Comparison of ENCODE assay signal across 10 mouse cellular contexts in the genomic region with DNA sequence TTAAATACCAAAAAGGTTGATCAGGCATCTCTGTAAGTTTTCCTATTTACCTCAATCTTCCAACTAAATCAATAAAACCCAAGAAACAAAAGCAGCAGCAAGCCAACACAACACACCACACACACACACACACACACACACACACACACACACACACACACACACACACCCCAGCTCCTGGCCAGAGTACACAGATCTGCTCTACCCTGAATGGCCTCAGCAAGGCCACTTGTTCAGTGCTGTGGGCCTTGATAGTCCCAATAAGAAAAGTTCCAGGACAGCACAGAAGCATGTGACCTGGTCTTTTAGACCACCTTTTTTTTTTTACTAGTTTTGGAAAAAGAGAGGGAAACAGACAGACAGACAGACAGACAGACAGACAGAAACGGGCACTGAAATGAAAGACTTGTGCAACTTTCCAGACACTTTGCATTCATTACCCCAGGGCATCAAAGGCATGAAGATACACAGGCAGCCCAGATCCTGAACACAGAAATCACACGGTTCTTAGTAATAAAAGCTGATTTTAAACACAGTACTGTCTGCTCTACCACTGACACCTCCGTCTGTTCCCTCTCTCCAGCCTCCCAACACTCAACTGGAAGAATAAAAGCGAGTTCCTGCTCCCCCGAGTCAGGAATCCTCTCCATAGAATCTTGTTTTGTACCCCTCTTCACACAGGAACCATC. TPM values are rescaled to one million over a fixed set of nuclear protein-coding genes. Genes with fewer than 3 reads are reported as not detected.
DNase-seq lines count a peak whose midpoint lies in the region; ATAC-seq and TF ChIP-seq lines count a peak whose summit lies in the region.
"Had no signal": no experiment of that assay in that cellular context is flagged by ENCODE, and none has a peak within 500 bp of the region (broad histone marks: within the 10 kb centered on the region; RNA-seq: fewer than 3 reads in every experiment).

No protein-coding gene starts in this region.

- TF ChIP-seq EP300 in heart, postnatal 0 days (IDR thresholded peaks at IDR 0.05; ENCODE audit: low read depth): no peak

- no peaks in the 10 kb centered on the region for H3K9me3 ChIP-seq in heart, postnatal 0 days (replicated peaks; ENCODE audit: control insufficient read depth, low read length)
- no peaks in the 10 kb centered on the region for H3K9me3 ChIP-seq in forebrain, embryonic 11.5 days (ENCODE audit: control insufficient read depth, low read length)
- no peaks in the 10 kb centered on the region for H3K9me3 ChIP-seq in limb, embryonic 14.5 days (ENCODE audit: control insufficient read depth, low read length)
- H3K9me3 ChIP-seq: limb, embryonic 15.5 days had no signal

- intact Hi-C loops in left cerebral cortex, postnatal 25 days (cut with DNase I): loop anchor here (5.0 to 10.0 kb wide), 3 partner anchors 252 to 1037 kb away; no protein-coding TSS in a partner anchor
- intact Hi-C loops in left cerebral cortex, postnatal 4 days (cut with DNase I): loop anchor here (5.0 to 10.0 kb wide), 4 partner anchors 330 to 1030 kb away; no protein-coding TSS in a partner anchor

- no peak for DNase-seq in heart, postnatal 0 days (ENCODE audit: low spot score)
- no peak for DNase-seq in heart, adult 18-20 months
- peak; percentile 25 for DNase-seq in adrenal gland, postnatal 25 days
- DNase-seq in forebrain, embryonic 11.5 days (ENCODE audit: low spot score): no peak
- DNase-seq in limb, embryonic 14.5 days (ENCODE audit: low spot score): no peak
- no peak for DNase-seq in left cerebral cortex, postnatal 25 days (ENCODE audit: low spot score in 2 of 2)
- no peak for DNase-seq in spleen, postnatal 14 days (ENCODE audit: low spot score in 2 of 2)
- no peak for DNase-seq in left cerebral cortex, postnatal 4 days
- DNase-seq: retina, postnatal 1 day had no signal

- WGBS in heart, postnatal 0 days: 36% methylated on average over 5 of the region's 5 CpGs
- WGBS in forebrain, embryonic 11.5 days: 38% methylated on average over 5 of the region's 5 CpGs
- WGBS in limb, embryonic 14.5 days: 33% methylated on average over 5 of the region's 5 CpGs

- peak overlapping the region; percentile 25; the same call in 1 of the 2 replicates for H3K4me2 ChIP-seq in heart, postnatal 0 days (ENCODE audit: low read depth, low read length)
- peak overlapping the region; percentile 58; the same call in 1 of the 2 replicates for H3K4me2 ChIP-seq in forebrain, embryonic 11.5 days (ENCODE audit: low read depth, low read length, severe bottlenecking)
- H3K4me2 ChIP-seq in limb, embryonic 14.5 days (replicated peaks; ENCODE audit: low read depth, low read length, severe bottlenecking): 0 out of 2 replicates have a peak overlapping the region, but pooled peaks have one; percentile 6
- H3K4me2 ChIP-seq: limb, embryonic 15.5 days had no signal

- peaks cover 8% of the 10 kb centered on the region; the same call in 1 of the 2 replicates for H3K36me3 ChIP-seq in heart, postnatal 0 days (replicated peaks; ENCODE audit: control insufficient read depth, insufficient read depth, low read length)
- peaks cover 3% of the 10 kb centered on the region for H3K36me3 ChIP-seq in forebrain, embryonic 11.5 days (ENCODE audit: control insufficient read depth, insufficient read depth, low read length)
- peaks cover 12% of the 10 kb centered on the region for H3K36me3 ChIP-seq in limb, embryonic 14.5 days (ENCODE audit: control insufficient read depth, insufficient read depth, low read length)

- H3K4me1 ChIP-seq in heart, postnatal 0 days (ENCODE audit: control insufficient read depth, insufficient read depth): peaks cover 53% of the 10 kb centered on the region
- H3K4me1 ChIP-seq in forebrain, embryonic 11.5 days (replicated peaks; ENCODE audit: control insufficient read depth, insufficient read depth, low read length): peaks cover 21% of the 10 kb centered on the region
- H3K4me1 ChIP-seq in limb, embryonic 14.5 days (ENCODE audit: control insufficient read depth, insufficient read depth, low read length): peaks cover 22% of the 10 kb centered on the region

- H3K27ac ChIP-seq in heart, postnatal 0 days (ENCODE audit: low read depth): no peak overlapping the region
- H3K27ac ChIP-seq in forebrain, embryonic 11.5 days (ENCODE audit: low read depth, low read length): no peak overlapping the region
- H3K27ac ChIP-seq in limb, embryonic 14.5 days (replicated peaks; ENCODE audit: low read depth, low read length): no peak overlapping the region
- H3K27ac ChIP-seq: limb, embryonic 15.5 days had no signal

- H3K27me3 ChIP-seq in heart, postnatal 0 days (ENCODE audit: control insufficient read depth, insufficient read depth, low read length): no peaks in the 10 kb centered on the region
- H3K27me3 ChIP-seq in forebrain, embryonic 11.5 days (ENCODE audit: control insufficient read depth, insufficient read depth, low read length): no peaks in the 10 kb centered on the region
- H3K27me3 ChIP-seq in limb, embryonic 14.5 days (ENCODE audit: control insufficient read depth, insufficient read depth, low read length): 0 out of 2 replicates have a peak, but pooled peaks cover 3% of the 10 kb centered on the region
- H3K27me3 ChIP-seq: limb, embryonic 15.5 days had no signal

- peak; percentile 57; the same call in 1 of the 2 replicates for ATAC-seq in heart, postnatal 0 days (ENCODE audit: insufficient read depth, low read depth)
- no peak for ATAC-seq in forebrain, embryonic 11.5 days (replicated peaks; ENCODE audit: low FRiP score)
- ATAC-seq in limb, embryonic 14.5 days (ENCODE audit: low FRiP score, low read depth): no peak

- H3K4me3 ChIP-seq in heart, postnatal 0 days (ENCODE audit: low read depth, low read length): no peak overlapping the region
- H3K4me3 ChIP-seq in forebrain, embryonic 11.5 days (ENCODE audit: low read depth, low read length): peak overlapping the region; percentile 87; the same call in 1 of the 2 replicates
- no peak overlapping the region for H3K4me3 ChIP-seq in limb, embryonic 14.5 days (replicated peaks; ENCODE audit: low read length)

- no peak overlapping the region for H3K9ac ChIP-seq in heart, postnatal 0 days (replicated peaks; ENCODE audit: low read depth, low read length)
- H3K9ac ChIP-seq in forebrain, embryonic 11.5 days (ENCODE audit: low read length): peak overlapping the region; percentile 7; the same call in 1 of the 2 replicates
- no peak overlapping the region for H3K9ac ChIP-seq in limb, embryonic 14.5 days (ENCODE audit: low read depth, low read length, severe bottlenecking)
- H3K9ac ChIP-seq: limb, embryonic 15.5 days had no signal

- no peak for TF ChIP-seq POLR2A in limb, embryonic 14.5 days (IDR thresholded peaks at IDR 0.05; ENCODE audit: borderline replicate concordance, extremely low read depth, insufficient read depth, insufficient read length)

- no peak for TF ChIP-seq CTCF in heart, postnatal 0 days (IDR thresholded peaks at IDR 0.05; ENCODE audit: low read depth)

RNA-seq across cellular contexts. Expression of gene Pbx1, which starts 6.9 kb away (rescaled TPM):
- total RNA-seq in heart, postnatal 0 days (2014; rRNA removed; ENCODE audit: low replicate concordance): 31.3 and 42.9 TPM in 2 replicates
- 15.7 and 17.1 TPM in 2 replicates for polyA plus RNA-seq in heart, postnatal 0 days (2015; fragmentation: Nextera tagmentation; extraction: Ambion mirVana)
- 10 to 100 TPM; 49.2 to 51.9 TPM for total RNA-seq in heart, adult 18-20 months (2021)
- total RNA-seq in adrenal gland, postnatal 25 days (2021): 194 and 198 TPM in 2 replicates
- polyA plus RNA-seq in forebrain, embryonic 11.5 days (2014; fragmentation: Nextera tagmentation; extraction: Ambion mirVana): 45.8 and 51.1 TPM in 2 replicates
- 48.2 and 59.9 TPM in 2 replicates for polyA plus RNA-seq in limb, embryonic 14.5 days (2012; rRNA removed)
- 26.5 and 32.1 TPM in 2 replicates for polyA plus RNA-seq in limb, embryonic 14.5 days (2014; fragmentation: Nextera tagmentation; extraction: Ambion mirVana)
- total RNA-seq in left cerebral cortex, postnatal 25 days (2021): 100 to 1,000 TPM; 129 to 137 TPM
- total RNA-seq in left cerebral cortex, postnatal 4 days (2021): 100 to 1,000 TPM; 284 to 303 TPM

Comparison
In these comparisons a context has a peak if more than half of its experiments do, and no peak if none do; other contexts are left out.
1. H3K4me2 ChIP-seq: peak in every context shown above with its lines; median percentile 58 in forebrain, embryonic 11.5 days; 25 in heart, postnatal 0 days; 6 in limb, embryonic 14.5 days.